Mouse (Mus musculus) spleen, postnatal 14 days (tissue): ENCODE data around the gene Vmn2r44.
"Not testable (repeated sequence)": the region's sequence is repeated elsewhere in the genome, so short reads cannot be mapped to it uniquely, and the experiment has no call there.

Source experiments
- DNase-seq, 2 experiments: peaks; one replicate each; pipeline ENCODE4 v3.0.0; 2021 to 2022; ENCODE audit warnings: low spot score in 2 of 2

The Vmn2r44 gene

GRCm38 (mm10) chr7:8383233-8383632 is at the start of gene Vmn2r44:
Gene Vmn2r44 (minus strand): TSS chr7:8383333.
- not testable (repeated sequence) for DNase-seq

GRCm38 (mm10) chr7:8357879-8358278 is 25.3 kb downstream of the Vmn2r44 start:
- not testable (repeated sequence) for DNase-seq
